Mouse (Mus musculus): Measurements from ENCODE around the gene Cfap74.
"Not testable (repeated sequence)": the region's sequence is repeated elsewhere in the genome, so short reads cannot be mapped to it uniquely, and the experiment has no call there.

Cfap74 gene

DNA sequence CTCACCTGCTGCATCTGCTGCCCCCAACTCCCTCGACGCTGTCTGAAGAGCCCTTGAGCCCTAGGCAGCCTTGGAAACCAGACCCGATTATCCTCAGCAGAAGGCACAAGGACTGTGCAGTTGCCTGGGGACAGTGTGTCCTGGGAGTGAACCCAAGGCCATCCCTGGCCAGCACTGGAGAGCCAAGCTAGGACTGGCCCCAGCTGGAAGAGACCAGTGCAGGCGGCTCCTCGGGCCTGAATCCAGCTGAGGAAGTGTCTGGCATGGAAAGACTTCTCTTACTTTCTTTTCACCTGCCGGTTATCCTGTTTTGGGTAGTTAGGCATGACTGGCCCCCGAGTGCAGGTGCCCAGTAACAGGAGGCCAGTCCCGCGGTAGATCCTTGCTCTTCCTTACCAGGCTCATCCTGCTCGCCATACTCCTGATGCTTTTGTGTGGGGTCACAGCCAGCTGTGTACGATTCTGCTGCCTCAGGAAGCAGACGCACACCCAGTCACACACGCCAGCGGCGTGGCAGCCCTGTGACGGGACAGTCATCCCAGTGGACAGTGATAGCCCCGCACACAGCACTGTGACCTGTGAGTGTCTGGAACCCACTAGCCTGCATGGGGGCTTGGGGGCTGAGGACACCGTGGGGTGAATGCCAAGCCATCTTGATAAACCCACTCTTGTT lies 60.7 kb downstream of the Cfap74 start:
- DNase-seq (ENCODE audit: low spot score): no peak

DNA sequence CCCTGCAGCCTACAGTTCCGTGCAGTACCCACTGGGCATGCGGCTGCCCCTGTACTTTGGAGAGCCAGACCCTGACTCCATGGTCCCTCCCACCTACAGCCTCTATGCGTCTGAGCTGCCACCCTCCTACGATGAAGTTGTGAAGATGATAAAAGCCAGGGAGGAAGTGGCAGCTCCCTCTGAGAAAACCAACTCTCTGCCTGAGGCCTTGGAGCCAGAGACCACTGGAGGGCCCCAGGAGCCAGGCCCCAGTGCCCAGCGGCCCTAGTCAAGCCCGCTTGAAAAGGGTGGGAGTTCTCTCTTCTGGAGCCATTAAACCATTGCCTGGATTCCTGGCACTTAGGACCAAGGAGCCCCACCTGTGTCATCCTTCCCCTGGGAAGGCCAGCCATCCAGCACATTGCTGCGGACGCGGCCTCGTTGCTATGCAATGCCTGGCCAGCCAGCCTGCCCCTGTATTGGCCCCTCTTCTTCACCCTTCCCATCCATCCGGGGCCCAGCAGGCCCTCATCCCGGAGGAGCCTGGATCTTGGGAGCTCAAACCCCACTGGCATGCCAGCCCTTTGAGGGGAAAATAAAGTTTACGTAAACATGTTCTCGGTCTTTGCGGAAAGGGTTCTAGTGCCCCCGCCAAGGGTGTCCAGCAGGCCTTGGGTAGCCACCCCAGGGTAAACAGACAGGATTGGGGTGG lies 61.4 kb downstream of the Cfap74 start:
- DNase-seq (ENCODE audit: low spot score): no peak

DNA sequence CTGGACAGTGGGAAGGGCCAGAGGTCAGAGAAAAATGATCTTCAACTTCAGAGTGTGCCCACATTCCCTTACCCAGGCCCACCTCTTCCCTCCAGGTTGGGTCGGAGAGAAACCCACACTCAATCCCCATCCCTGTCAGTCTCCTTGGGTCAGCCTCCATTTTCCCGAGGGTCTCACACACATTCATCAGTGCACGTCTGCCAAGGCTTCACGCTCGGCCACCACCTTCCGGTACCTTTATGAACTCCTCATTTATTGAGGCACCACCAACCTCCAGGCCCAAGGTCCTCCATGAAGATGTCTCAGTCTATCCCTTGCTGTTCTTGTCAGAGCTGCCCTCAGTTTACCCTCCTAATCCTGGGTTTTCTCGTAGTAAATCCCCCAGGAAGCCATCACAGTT lies 62.0 kb downstream of the Cfap74 start:
- no peak for DNase-seq (ENCODE audit: low spot score)

- no peak for DNase-seq (ENCODE audit: low spot score)
These were observed 62.4 kb downstream of the Cfap74 start for GRCm38 (mm10) chr4:155471406-155471805.

DNA sequence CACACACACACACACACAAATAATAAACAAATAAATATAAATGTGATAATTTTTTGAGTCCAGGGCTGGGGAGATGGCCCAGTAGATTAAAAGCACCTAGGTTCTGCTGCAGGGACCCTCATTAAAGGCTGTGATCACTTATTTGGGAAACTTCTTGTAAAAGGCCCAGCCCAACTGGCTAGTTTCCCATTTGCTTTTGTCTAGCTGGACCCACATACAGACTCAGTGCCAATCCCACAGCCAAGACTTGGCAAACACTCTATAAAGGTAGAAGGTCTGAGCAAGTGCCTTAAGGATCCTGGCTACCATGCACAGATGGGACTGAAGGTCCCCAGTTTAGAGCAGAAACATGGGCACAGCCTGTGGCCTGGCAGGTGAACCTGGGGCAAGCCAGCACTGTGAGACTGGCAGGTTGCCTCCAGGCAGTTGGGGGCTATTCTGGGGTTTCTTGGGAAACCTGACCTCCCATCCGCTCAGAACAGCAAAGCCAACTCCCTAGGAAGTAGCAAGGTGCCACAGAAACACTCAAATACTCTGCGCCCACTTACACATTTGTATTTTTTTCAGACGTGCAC lies 63.8 kb downstream of the Cfap74 start:
- DNase-seq (ENCODE audit: low spot score): no peak

DNA sequence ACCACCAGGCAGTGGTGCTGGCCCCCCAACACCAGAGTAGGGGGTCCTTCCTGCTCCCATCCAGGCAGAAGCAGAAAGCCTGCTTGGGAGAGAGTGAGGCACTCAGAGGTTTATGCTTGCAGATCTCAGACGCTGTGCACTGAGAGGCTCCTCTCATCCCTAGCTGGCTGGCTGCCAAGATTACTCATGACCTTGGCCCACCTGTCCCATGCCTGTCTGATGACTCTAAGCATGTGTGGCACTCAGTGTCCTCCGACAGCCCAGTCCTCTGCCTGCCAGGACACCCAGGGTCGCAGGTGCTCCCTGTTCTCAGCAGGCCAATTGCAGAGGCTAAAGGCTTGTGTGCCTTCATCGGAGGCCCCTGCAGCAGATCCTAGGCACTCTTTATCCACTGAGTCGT lies 64.3 kb downstream of the Cfap74 start:
- DNase-seq (ENCODE audit: low spot score): no peak

DNA sequence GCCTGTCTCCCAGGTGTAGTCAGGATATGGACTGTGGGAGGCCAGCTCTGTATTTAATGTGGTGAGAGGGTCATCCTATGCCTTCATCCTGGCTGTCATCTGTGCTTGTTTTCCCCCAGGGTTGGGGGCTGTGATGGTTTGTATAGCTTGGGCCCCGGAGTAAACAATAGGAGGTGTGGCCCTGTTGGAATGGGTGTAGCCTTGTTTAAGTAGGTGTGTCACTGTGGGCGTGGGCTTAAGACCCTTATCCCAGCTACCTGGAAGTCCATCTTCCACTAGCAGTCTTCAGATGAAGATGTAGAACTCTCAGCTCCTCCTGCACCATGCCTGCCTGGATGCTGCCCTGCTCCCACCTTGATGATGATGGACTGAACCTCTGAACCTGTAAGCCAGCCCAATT lies 64.8 kb downstream of the Cfap74 start:
- DNase-seq (ENCODE audit: low spot score): not testable (repeated sequence)

DNA sequence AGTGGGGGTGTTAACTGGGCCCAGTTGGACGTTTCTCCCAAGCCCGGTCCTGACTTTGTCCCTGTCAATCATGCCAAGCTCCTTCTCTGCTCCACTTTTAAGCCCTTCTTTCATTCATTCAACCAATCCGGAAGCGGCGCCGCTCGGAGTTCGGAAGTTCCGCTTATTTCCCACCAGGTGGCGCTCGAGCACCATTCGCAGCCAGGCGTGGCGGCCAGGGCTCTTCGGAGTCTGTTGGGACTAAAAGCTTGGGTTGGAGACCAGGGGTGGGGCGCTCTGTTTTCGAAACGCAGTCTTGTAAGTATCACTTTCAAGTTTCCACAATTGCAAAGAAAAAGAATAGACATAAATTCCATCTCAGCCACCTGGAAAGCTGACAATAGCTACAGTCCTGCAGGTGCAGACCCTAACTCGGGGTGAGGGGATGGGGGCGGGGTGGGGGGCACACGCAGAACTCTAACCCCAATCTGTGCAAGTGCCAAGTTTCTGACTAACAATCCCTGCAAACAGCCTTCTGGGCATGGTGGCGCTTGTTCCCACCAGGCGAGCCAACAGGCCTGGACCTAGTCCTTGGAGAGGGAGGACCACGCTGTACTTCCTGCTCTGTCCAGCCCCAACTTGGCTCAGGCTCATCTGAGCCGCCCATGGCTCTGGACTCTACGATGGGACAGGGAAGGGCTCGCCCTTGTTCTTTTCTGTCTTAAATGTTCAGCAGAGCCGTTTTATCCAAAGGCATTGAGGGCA lies 72.6 kb downstream of the Cfap74 start:
- peak; percentile 83 for DNase-seq (ENCODE audit: low spot score)

DNA sequence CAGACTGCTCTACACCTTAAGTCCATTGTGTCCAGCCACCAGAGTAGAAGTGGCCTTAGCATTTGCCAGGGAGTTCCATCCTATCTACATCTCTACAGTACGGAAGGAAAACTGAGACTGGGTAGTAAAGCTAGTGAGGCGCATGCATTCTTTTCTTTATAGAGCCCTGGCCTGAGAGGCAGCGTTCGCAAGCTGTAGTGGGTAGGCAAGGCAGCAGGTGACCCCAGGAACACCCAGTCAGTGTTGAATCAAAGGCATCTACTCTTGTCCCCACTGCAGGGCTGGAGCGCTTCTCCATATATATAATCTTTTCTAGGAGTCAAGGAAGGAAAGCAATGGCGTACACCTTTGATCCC lies 73.1 kb downstream of the Cfap74 start:
- no peak for DNase-seq (ENCODE audit: low spot score)

- DNase-seq (ENCODE audit: low spot score): no peak
These were observed 73.9 kb downstream of the Cfap74 start for GRCm38 (mm10) chr4:155482733-155483540.

DNA sequence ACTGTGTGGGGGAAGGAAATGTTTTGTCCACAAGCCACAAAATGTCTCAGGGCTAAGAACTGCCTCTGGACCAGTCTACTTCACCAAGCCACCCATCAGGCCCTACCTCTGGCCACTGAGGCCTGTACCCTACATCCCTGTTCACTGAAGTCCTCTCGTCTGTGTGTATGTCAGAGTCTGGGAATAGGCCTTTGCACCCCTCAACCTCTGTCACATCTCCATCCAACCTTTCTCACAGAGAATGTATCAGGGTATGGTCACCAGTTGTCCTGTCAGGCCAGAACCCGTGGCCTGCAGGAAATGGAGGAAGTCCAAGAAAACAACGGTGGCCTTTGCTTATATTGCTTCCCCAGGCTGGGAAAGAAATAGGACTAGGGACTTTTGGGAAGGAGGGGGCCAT lies 76.5 kb downstream of the Cfap74 start:
- DNase-seq (ENCODE audit: low spot score): no peak

DNA sequence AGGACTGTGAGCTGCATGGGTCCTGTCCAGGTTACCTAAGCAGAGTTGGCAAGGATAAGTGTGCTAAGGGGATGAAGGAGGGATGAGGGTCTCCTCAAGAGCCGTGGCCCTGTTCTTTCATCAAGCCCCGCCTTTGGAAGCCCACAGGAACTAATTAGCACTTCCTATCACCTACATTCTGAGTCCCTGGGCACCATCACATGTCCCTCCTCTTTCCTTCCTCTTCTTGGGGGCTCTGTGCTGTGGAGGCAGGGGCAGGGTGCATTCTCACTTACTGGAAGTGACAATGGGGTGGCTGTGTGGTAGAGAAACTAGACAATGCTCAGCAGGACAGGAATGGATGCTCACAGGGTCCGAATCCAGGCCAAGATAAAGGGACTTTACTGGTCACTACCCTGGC lies 78.8 kb downstream of the Cfap74 start:
- DNase-seq (ENCODE audit: low spot score): no peak

DNA sequence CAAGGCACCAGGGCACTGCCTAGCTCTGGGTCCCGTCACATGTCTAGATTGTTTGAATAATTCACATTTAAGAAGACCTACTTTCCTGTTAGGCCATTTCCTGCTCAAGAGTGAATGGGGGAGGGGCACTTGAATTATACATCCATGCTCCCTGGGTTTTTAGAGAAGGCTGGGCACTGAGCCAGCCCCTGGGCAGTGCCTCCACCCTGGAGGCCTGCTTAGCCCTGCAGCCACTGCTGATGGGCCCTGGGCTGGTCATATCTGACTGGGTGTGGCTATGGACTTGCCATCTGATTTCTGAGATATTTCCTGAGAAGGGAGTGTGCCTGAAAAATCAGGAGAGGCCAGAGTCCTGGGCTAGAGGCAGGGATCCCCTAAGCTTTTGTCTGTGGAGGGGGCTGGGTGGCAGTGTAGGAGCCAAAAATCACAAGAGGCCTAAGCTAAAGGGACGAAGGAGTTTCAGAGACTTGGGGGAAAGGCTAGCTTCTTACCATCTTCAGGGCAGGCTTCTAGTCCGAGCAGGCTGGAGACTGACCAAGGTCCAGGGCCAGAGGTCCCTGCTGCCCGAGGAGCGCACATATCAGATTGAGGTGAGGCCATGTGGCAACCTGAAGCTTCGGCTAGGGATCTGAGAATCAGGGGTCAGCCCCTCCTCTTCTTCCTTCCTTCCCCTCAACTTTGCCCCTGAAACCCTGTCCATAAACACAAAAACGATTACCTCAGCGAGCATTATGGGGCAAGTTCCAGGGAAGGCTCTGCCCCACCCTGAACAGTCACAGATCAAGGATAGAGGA lies 79.4 kb downstream of the Cfap74 start:
- no peak for DNase-seq (ENCODE audit: low spot score)

DNA sequence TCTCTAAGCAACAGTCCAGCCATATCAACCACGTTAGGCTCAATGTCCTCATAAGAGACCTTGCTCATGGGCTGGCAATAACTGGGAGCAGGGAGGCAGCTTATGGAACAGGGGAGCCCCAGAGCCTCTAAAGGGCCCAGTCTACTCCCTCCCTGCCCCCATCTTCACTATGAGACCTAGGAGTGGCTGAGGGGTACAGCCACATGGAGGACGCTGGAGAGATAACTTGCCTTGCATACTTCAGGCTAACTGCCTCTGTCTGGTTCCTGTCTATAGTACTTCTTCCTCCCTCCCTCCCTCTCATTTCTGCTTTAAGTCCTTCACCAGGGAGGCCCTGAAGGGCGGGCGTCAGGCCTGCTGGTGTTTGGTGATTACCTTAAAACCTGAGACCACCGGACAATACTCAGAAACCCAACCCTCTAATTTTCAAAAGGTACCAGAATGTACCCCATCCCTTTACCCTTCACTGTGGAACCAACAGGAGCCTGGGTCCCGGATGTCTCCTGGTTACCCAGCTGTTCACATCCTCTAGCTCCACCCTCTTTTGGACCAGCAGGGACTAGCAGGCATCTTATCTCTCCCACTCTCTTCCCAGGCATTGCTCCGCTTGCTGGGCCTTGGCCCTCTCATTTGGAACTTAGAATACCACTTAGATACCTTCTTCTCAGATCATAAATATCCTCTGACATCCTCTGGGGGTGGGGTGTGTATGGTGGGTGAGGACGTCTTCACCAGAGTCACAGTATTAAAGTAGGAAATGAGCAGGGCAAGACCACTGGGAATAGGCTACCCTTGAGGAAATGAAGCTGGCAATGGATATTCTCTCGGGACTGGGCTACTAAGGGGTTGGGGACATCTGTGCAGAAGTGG lies 80.3 kb downstream of the Cfap74 start:
- DNase-seq (ENCODE audit: low spot score): no peak

DNA sequence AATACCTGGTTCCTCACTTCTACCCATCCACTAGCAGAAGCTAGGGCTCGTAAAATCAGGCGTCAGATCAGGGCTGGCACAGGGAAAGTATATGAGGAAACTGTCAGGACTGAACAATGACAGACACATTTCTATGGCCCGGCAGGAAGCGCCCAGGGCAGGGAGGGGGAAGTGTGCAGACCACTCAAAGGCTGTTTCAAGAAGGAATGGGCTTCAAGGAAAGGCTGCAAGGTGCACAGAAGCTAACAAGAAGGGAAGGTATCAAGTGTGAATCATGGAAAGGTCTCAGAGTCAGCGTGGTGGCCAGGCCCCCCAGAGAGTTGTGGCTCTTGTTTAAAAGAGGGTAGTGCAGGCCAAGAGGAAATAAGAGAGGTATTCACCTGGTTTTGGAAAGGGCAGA lies 81.5 kb downstream of the Cfap74 start:
- no peak for DNase-seq (ENCODE audit: low spot score)

GRCm38 (mm10) chr4:155490990-155491504 lies 82.1 kb downstream of the Cfap74 start, which contains the start of gene Gnb1:
Gene Gnb1, plus strand, starts transcription at chr4:155491361.
- DNase-seq (ENCODE audit: low spot score): peak; percentile 90

- DNase-seq (ENCODE audit: low spot score): peak; percentile 12
These were observed 82.6 kb downstream of the Cfap74 start for GRCm38 (mm10) chr4:155491529-155492130.

DNA sequence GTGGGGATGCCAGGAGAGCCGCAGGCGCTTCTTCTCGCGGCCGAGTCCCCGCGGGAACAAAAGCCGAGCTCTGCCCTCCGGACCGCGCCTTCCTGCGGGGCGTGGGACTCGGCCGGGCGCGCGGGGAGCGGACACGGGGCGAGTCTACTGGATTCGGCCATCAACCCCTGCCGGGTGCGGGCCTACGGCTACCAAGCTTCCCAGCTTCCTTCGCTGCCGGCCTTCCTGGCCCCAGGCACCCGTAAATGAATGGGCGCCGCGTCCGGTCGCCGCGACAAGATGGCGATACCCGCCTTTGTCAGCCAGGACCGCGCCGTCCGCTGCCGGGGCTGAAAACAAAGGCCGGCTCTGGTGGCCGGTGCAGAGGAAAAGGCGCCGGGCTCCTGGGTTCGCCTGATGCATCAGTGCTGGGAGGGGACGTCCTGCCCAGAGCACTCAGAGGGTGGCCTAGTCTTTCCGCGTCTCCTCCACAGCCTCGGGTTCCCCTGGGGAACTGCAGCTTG lies 83.2 kb downstream of the Cfap74 start:
- peak; percentile 31 for DNase-seq (ENCODE audit: low spot score)

DNA sequence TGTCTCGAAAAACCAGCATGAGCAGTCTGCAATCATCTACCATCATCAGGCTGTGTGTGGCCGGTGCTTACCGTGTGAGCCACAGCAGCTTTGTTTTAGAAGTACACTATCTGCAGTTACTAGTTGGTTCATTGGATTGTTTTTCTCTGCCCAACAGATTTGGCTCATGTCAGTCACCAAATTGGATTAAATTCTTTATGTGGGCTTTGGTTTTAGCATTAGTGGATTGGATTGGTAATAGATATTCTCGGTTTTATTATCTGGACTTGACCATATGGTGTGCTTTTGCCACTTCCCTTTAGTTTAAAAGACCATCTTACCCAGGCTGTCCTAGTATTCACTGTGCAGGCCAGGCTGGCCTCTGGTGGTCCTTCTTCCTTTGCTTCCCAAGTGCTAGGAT lies 85.9 kb downstream of the Cfap74 start:
- DNase-seq (ENCODE audit: low spot score): no peak

Data from T-cell, adult 2 months (primary cell).